Mouse (Mus musculus): Measurements from ENCODE around the gene Nfkbil1.

Nfkbil1 gene

DNA sequence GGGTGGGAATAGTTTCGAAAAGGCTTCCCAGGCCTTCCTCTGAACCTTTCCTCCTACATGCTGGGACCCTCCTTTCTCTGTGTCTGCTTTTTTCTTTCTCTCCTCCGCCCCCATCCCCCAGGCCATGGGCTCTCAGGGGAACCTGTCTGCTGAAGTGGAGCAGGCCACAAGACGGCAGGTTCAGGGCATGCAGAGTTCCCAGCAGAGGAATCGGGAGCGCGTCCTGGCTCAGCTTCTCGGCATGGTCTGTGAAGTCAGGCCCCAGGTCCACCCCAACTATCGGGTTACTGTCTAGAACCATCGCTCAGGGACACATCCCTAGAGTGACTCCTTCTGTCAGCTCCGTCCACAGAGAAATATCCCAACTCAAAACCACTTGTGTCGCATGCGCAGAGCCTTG is 1.9 kb upstream of the Nfkbil1 start:
- DNase-seq (ENCODE audit: inconsistent age in 2 of 2, low spot score in 1 of 2) = peak in 1 of 2 experiments; percentile 47

DNA sequence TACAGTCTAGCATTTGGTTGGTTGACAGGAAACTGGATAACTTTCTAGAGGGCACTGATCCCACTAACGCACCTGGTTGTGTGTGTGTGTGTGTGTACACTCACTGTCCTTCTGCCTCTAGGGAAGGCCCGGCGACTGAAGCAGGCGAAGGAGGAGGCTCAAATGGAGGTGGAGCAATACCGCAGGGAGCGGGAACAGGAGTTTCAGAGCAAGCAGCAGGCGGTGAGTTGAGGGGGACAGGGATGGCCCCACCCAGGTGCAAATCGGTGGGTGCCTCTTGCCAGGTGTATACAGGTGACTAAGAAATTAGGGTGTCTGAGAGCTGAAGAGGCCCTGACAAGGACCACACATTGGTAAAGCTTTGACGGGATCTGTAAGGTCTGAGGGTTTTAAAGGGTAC is 1.4 kb upstream of the Nfkbil1 start:
- DNase-seq (ENCODE audit: inconsistent age in 2 of 2, low spot score in 1 of 2) = peak; percentile 44

DNA sequence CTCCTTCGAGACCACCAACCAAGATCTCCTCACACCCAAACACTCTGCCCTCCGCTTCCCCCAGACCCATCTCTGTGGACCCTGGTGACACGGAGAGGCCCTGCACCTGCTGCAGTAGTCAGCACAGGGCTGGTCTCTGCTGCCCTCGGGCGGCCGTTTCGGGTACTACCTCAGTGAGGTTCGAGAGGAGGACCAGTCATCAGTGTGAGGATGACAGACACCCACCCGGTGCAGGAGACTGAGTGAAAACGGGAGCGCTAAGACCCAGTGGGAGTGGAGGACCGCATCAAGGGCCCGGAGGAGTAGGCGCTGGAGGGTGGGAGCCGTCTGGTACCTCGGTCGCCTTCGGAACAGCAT is 776 bp upstream of the Nfkbil1 start:
- peak; percentile 95 to 99 for DNase-seq (ENCODE audit: inconsistent age in 2 of 2, low spot score in 1 of 2)

DNA sequence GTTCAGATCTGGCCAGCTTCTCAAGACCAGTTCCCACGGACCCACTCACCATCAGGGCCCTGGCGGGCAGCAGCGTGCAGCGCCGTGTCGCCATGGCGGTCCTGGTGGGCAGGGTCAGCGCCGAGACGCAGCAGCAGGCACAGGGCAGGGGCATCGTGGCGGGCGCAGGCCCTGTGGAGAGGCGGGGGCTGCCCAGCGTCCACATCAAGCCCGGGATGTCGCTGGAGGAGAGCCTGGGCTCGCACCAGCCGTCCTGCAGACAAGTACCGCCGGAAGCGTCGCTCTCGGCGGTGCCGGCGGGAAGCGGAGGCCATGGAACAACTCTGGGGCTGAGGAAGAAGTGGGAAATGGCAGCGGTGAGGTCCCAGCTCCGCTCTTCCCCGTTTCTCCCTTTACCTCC is 689 bp downstream of the Nfkbil1 start:
- DNase-seq (ENCODE audit: inconsistent age in 2 of 2, low spot score in 1 of 2) = peak; percentile 70 to 87

DNA sequence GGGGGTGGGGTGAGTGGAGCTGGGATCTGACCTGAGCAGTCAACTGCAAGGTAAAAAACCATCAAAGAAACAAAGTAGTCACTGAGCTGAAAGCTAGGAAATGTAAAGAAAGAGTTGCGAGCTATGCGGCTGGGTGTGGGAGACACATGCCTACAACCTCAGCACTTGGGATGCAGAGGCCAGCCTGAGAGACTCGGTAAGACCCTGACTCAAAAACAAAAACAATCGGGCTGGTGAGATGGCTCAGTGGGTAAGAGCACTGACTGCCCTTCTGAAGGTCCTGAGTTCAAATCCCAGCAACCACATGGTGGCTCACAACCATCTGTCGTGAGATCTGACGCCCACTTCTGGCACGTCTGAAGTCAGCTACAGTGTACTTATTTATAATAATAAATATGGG is 1.5 kb downstream of the Nfkbil1 start:
- DNase-seq (ENCODE audit: inconsistent age in 2 of 2, low spot score in 1 of 2) = peak; percentile 17 to 49

DNA sequence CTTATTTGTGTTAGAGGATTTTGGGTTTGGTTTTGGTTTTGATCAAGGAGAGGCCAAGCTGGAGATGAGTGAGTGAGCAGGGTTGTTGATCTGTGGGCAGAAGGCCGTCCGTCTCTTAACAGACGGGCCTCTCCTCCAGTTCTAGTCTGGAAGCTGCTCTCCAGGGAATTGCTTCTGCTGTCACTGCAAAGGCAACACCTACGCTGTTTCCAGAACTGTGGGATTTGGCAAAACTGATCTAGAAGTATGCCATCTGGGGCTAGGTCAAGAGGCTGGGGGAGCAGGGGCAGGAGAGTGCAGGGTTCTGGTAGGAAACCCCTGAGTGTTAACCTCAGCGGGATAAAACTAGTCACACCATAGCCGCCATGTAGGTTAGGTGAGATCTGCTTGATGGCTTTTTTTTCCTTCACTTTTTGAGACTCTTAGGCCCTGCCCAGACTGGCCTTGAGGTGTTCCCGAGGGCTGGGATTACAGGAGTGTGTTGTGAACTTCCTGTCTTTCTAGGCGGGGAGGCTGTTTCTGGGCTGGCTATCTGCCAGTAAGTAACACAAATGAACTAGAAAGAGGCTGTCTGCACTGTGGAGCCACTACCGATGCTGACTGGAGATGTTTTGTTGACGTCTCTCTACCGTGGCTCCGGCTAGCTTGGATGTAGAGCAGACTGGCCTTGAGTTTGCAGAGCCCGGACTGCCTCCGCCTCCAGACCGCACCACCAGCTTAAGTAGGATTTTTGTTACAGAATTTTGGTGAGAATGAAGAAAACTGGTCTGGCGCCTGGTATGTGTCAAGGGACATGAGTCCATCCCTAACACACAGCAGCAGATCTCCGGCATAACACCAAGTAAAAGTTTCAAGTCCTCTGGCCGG is 2.2 kb downstream of the Nfkbil1 start, which contains the start of gene Atp6v1g2:
Gene Atp6v1g2 (plus strand): TSS at position 547 of the 867 bp plus-strand sequence.
- DNase-seq (ENCODE audit: inconsistent age in 2 of 2, low spot score in 1 of 2) = peak; percentile 57 to 80

DNA sequence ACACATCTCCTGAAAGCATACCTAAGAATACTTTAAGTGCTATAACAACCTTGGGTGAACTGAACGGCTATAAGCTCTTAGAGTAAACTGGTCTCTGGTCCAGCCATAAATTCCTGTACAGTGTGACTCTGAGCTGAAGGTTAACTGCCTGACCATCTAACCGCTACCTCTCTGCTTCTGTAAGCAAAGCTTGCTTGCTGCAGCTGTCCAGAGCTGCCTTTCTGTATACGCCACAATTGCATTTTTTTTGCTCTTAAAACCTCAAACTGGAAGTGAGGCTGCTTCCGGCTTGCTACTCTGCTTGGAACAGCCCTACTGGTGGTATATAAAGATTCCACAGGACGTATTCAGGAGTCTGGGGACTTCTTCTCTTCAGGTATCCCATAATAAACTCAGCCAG is 2.9 kb downstream of the Nfkbil1 start:
- DNase-seq (ENCODE audit: inconsistent age in 2 of 2, low spot score in 1 of 2) = peak in 1 of 2 experiments; percentile 49

DNA sequence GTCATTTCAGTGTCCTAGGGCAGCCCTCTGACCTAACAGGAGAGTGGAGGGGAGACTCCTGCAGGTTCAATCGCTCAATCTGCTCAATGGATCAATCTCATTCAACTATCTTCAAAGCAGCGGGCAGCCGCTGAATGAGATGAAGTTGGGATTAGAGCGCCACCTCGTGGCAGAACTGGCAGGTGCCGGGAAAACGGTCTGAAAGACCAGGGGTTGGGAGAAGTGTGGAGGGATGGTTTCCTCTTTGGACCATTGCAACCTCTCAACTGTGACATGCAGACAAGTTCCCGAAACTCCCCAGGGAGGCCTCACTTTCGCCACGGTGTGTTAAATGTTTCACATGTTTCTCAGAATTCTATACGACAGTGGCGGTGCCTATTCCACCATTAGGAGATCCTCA is 3.5 kb downstream of the Nfkbil1 start:
- DNase-seq (ENCODE audit: inconsistent age in 2 of 2, low spot score in 1 of 2) = peak; percentile 82 to 95

DNA sequence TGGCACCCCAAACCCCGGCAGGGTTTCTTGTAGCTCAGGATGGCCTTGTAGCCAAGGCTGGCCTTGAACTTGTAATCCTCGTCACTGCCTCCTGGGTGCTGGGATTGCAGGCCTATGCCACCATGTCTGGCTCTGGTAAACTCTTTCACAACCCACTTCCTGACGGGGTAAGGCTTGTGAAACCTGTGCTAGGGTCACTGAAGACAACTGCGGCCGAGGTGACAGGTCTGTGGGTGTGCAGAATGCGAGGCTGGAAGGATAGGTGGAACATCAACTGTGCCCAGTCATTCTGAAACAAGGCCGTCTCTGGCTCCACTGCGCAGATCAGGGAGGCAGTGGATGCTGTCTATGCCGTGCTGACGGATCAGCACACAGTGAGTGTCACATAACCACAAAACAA is 4.6 kb downstream of the Nfkbil1 start:
- peak; percentile 28 to 74 for DNase-seq (ENCODE audit: inconsistent age in 2 of 2, low spot score in 1 of 2)

DNA sequence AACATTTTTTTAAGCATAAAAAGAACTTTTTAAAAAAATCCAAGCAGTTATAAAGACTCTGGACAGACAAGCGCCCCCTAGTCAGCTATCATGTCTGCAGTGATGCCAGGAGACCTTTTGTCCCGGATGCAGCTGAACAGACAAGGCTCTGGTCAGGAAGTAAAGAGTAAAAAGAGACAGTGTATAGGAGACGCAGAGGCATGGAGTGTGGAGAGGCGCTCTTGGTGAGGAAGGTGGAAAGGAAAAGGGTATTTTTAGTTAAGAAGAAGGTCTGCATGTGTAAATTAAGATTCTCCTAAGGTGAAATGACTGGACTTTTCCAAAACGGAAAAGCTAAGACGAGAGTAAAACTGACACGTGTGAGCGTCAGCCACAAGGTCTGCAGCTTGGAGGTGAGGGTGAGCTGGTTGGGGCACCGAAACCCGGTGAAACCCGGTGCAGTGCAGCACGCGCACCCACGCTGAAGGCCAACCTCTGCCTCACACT is 9.0 kb downstream of the Nfkbil1 start:
- DNase-seq (ENCODE audit: inconsistent age in 2 of 2, low spot score in 1 of 2) = peak in 1 of 2 experiments; percentile 64

DNA sequence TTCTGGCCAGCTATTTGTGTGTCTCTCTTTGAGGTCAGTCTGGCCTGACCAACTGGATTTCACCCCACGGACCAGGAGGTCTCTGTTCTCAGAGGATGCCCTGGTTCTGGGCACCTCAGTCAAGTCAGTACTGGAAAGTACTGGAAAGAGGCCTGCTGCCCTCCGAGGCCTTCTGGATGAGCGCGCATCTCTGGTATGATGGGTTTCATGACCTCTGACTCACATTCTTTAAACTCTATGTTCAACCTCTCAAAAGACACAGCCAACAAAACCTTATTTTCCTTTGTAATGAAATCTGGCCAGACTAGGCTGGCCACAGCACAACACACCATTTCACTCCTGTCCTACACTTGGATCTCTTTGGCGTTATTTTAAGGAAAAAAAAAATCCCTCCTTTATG is 10.1 kb downstream of the Nfkbil1 start:
- DNase-seq (ENCODE audit: inconsistent age in 2 of 2, low spot score in 1 of 2) = peak in 1 of 2 experiments; percentile 42

DNA sequence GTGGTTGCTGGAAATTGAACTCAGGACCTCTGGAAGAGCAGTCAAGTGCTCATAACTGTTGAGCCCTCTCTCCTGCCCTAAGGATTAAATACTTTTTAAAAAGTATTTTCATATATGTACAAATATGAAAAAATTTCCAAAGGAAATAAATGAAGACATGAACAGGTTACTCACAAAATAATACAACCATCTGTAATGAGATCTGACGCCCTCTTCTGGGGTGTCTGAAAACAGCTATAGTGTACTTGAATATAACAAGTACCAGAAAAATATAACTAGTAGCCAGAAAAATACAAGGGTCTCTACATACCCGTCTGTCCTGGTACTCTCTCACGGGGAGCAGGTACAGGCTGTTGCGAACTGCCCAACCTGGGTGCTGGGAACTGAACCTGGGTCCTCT is 11.0 kb downstream of the Nfkbil1 start:
- DNase-seq (ENCODE audit: inconsistent age in 2 of 2, low spot score in 1 of 2) = no peak

DNA sequence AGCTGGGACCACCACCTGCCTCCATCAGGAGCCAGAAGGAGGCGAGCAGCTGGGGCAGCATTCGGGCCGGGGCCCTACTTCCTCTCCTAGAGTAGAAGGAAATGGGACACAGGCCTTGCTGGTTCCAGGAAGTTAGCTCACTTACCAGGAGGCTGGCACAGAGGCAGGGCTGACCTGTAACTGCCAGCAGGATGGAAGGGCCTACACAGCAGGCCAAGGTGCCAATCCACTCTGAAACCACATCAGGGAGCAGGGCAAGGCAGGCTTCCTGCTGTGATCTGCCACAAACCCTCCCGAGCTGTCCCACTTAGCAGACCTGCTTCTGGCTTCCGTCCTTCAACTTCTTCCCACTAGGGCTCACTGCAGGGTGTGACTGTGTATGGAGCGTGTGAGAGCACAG is 13.3 kb downstream of the Nfkbil1 start:
- no peak for DNase-seq (ENCODE audit: inconsistent age in 2 of 2, low spot score in 1 of 2)

DNA sequence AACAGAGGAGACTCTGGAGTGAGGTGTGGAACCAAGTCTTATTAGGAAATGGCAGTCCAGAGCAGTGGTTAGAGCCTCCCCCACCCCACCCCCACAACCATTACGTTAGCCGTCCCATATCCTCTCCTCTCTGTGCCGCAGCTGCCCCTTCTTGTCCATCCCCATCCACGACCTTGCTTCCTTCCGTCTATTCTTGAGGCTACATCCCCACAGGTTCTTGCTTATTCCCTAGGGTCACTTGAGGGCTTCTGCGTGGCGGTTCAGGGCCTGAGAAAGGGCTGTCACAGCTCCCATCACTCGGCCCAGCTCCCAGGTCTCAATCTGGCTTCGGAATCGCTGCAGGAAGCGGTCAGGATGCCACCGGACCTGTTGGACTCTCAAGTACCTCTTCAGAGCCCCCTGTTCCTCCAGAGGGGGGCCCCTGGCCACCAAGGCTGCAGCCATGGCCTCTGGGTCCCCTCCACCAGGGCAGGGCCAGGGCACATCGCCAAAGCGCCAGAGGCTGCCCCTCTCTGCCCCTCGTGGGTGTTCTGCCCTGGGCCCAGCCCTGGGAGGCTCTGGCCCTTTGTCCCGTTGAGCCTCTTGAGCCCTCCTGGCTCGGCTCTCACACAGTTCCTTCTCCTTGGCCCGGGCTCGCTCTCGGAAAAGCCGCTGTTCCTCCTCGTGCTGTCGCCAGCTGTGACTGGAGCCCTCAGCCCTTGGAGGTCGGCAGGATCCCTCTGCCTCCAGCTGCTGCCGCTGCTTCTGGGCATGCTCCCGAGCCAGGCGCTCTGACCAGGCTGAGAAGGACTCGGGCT is 15.2 kb downstream of the Nfkbil1 start, which contains the start of gene Gm16181:
Gene Gm16181 (plus strand): TSS at position 679 of the 797 bp plus-strand sequence.
- DNase-seq (ENCODE audit: inconsistent age in 2 of 2, low spot score in 1 of 2) = peak in 1 of 2 experiments; percentile 39

DNA sequence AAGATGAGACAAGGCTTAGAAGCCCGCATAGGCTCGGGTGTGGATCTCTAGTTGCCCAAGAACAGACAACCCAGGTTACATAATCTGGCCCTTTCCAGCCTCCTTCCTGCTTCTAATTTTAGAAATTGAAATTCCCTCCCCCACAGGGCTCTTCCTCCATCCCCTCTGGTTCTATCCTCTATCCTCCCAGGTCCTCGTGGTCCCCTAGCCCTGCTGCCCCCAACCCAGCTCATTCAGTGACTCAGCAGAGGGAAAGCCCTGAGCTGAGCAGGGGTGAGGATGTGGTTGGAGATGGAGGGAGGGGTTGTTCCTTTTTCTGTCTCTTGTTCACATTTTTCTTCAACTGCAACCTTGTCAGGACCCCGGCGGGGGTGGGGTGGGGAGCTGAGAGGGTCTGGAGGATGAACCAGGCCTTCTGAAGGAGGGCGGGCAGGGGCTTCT is 16.0 kb downstream of the Nfkbil1 start:
- peak in 1 of 2 experiments; percentile 60 for DNase-seq (ENCODE audit: inconsistent age in 2 of 2, low spot score in 1 of 2)

DNA sequence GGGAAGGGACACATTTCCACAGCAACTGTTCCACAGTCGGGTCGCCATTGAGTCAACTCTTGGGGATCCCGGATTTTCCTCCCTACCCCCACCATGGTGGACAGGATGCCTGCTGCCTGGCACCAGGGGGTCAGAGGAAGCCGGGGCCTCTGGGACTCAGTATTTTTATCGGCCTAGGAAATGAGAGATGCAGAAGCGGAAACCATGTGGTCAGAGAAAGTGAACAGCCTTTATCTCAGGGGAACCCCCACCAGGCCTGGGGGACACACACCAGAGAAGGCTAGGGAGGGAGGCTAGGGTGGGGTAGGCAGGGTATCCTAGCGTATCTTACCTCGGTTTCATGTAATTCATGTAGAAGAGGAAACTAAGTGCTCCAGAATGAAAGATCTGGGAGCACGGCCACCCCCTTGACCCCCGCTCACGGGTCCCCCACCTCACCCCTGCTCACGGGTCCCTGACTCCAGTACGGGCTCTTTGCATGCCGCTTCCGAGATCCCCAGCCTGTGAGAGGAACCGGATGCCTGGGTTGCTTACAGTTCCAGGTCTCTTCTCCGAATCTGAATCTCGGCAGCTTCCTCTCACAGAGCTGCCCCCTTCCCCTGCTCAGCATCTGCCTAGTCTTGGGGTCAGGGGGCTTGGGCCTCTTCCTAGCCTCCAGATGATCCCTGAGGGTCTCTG is 16.9 kb downstream of the Nfkbil1 start:
- DNase-seq (ENCODE audit: inconsistent age in 2 of 2, low spot score in 1 of 2) = peak; percentile 43 to 72

DNA sequence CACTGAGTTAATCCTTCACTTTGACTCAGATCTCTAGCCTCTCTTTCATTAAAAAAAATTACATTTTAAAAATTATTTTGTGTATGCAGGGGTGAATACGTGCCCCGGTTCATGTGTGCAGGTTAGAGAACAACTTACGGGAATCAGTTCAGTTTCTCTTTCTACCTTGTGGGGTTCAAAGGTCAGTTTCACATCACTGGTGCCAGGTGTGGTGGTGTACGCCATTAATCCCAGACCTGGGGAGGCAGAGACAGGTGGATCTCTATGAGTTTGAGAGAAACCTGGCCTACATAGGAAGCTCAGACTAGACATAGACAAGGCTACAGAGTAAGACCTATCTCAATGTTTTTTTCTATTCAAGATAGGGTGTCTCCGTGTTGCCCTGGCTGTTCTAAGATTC is 22.5 kb downstream of the Nfkbil1 start:
- DNase-seq (ENCODE audit: inconsistent age in 2 of 2, low spot score in 1 of 2) = no peak

DNA sequence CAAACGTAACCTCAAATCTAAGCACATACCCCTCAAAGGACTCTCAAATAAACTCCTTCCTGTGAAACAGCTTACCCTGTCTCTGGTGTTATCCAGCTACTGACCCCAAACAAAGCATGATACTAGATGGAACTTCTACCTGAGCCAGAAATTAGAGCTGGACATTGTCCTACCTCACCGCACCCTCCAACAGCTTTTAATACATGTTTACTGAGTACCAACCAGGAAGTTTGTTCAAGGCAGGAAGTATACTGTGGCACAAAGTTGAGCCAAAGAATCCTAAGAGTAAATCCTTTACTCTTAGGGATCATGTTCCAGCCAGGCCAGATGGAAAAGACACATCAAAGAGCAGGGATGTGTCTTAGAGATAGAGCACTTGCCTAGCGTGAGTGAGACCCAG is 25.0 kb downstream of the Nfkbil1 start:
- DNase-seq (ENCODE audit: inconsistent age in 2 of 2, low spot score in 1 of 2) = no peak

DNA sequence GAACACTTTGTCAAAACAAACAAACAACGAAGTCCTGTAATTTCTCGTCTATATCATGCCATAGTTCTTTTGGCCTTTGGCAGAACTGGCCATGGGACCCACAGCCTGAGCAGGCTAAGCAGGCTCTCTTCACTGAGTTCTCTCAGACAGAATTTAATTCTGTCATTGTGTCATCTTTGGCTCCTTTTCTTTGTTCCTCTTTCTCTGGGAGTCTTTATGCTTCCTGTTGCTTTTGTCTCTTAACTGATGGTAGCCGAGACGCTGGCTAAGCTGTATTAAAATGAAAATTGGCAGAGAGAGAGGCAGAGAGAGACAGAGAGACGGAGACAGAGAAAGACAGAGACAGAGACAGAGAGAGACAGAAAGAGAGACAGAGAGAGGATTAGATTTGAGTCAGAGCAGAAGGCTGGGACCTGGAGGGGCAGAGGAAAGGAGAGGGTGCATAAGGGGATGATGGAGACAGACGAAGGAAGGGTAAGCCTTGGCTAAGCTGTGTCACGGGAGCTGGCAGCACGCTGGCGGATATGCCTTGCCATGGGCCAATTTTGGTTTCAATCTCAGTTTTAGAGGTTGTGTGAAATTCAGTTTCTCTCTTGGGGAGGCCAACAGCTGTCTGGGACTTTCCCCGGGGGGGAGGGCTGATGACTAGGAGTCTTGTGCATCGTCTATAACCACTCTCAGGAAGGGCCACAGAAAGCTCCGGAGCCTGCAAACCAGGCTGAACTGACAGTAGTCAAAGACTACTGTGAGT is 25.6 kb downstream of the Nfkbil1 start:
- no peak for DNase-seq (ENCODE audit: inconsistent age in 2 of 2, low spot score in 1 of 2)

DNA sequence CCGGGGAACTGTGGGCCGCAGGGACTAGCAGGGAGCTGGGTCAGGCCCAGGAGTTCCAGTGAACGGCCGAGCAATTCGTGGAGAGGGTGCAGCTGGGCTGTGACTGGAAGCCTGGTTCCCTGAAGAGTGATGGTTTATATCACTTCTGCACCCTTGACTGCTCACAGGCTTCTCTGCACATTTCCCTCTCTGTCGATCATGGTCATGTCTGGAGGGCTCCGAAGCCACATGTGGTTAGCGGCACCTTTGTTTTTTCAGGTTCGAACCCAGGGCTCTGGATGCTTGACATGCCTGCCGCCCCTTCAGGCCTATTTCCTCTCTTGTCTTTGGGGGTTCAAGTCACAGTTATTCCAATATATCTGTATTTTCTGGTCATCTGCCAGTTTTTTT is 30.2 kb downstream of the Nfkbil1 start:
- DNase-seq (ENCODE audit: inconsistent age in 2 of 2, low spot score in 1 of 2) = no peak

Measured in adrenal gland, adult (tissue).